Mouse (Mus musculus) hindbrain, embryonic 10.5 days (tissue): Measurements from ENCODE around the gene Nfs1. TPM values are rescaled to one million over a fixed set of nuclear protein-coding genes. Genes with fewer than 3 reads are reported as not detected.
"Not testable (repeated sequence)": the region's sequence is repeated elsewhere in the genome, so short reads cannot be mapped to it uniquely, and the experiment has no call there.

Source experiments
- DNase-seq: peaks from one replicate; pipeline ENCODE4 v3.0.0-alpha.2; 2017; ENCODE audit warnings: low spot score
- H3K27ac ChIP-seq: fragments of 300-500 bp; sonication (generic); 2 replicates; pipeline ENCODE4 v1.5.1; 2016; ENCODE audit warnings: mild to moderate bottlenecking, moderate library complexity
- H3K27me3 ChIP-seq: fragments of 300-500 bp; sonication (generic); 2 replicates; pipeline ENCODE4 v1.6.1; 2016; ENCODE audit warnings: mild to moderate bottlenecking; ENCODE audit not compliant: poor library complexity, insufficient read depth, severe bottlenecking
- H3K36me3 ChIP-seq: fragments of 300-500 bp; sonication (generic); 2 replicates; pipeline ENCODE4 v1.6.1; 2016; ENCODE audit warnings: mild to moderate bottlenecking, moderate library complexity
- H3K4me1 ChIP-seq: fragments of 300-500 bp; sonication (generic); replicated peaks from 2 replicates; pipeline ENCODE4 v1.6.1; 2016; ENCODE audit warnings: mild to moderate bottlenecking
- H3K4me3 ChIP-seq: fragments of 300-500 bp; sonication (generic); 2 replicates; pipeline ENCODE4 v1.5.1; 2016; ENCODE audit warnings: mild to moderate bottlenecking, moderate library complexity
- H3K9me3 ChIP-seq: fragments of 300-500 bp; sonication (generic); 2 replicates; pipeline ENCODE4 v1.6.1; 2016; ENCODE audit warnings: mild to moderate bottlenecking, moderate library complexity
- WGBS: fragments of 180-500 bp; shearing (Covaris S2); methylation state at CpG from one replicate; pipeline ENCODE4 v1.1.7; 2016; 5-methylcytosine and 5-hydroxymethylcytosine counted together
- polyA plus RNA-seq: library from polyadenylated mRNA; unstranded; fragments of >200 nt; fragmentation: Nextera tagmentation; extraction: Ambion mirVana; gene quantifications from 2 replicates; pipeline ENCODE4 v1.2.1, GENCODE M21; 2016

Gene Nfs1
- polyA plus RNA-seq, 1 experiment from 2014 or later: 41.6 TPM

- H3K36me3 ChIP-seq: peaks cover 55% of the 10 kb centered on the region
- 94% methylated on average over 5 of the region's 5 CpGs for WGBS
- DNase-seq: no peak
Observed at GRCm38 (mm10) chr2:156123731-156124130, 20.3 kb downstream of the Nfs1 start.

GRCm38 (mm10) chr2:156119566-156119965, 24.4 kb downstream of the Nfs1 start:
- H3K4me3 ChIP-seq: no peak overlapping the region

More at GRCm38 (mm10) chr2:156123731-156124130, 20.3 kb downstream of the Nfs1 start:
- no peaks in the 10 kb centered on the region for H3K9me3 ChIP-seq
- H3K4me1 ChIP-seq: no peaks in the 10 kb centered on the region
- H3K4me3 ChIP-seq: no peak overlapping the region
- H3K27me3 ChIP-seq: no peaks in the 10 kb centered on the region
- no peak overlapping the region for H3K27ac ChIP-seq

GRCm38 (mm10) chr2:156112080-156112423, 31.9 kb downstream of the Nfs1 start:
- H3K27ac ChIP-seq: peak overlapping the region; percentile 99
- H3K36me3 ChIP-seq: peaks cover 25% of the 10 kb centered on the region
- H3K4me1 ChIP-seq: peaks cover 15% of the 10 kb centered on the region
- not testable (repeated sequence) for H3K27me3 ChIP-seq, DNase-seq, H3K9me3 ChIP-seq
- H3K4me3 ChIP-seq: peak overlapping the region; percentile 90
- WGBS: 26% methylated on average over 5 of the region's 5 CpGs

More at GRCm38 (mm10) chr2:156119566-156119965, 24.4 kb downstream of the Nfs1 start:
- DNase-seq: no peak
- Histone ChIP-seq H3K9me3 (no peaks in the 10 kb centered on the region), H3K36me3 (peaks cover 17% of the 10 kb centered on the region), H3K4me1 (no peaks in the 10 kb centered on the region), H3K27me3 (no peaks in the 10 kb centered on the region), H3K27ac (no peak overlapping the region)

GRCm38 (mm10) chr2:156111358-156112079, 32.5 kb downstream of the Nfs1 start, which contains the start of the genes Cpne1 and Rbm12:
TSS of gene Cpne1 (minus strand) at chr2:156111965.
TSS of gene Rbm12 (minus strand) at chr2:156111978.
- Histone ChIP-seq H3K4me1 (peaks cover 15% of the 10 kb centered on the region), H3K36me3 (peaks cover 30% of the 10 kb centered on the region), H3K27ac (peak within 1 kb of the TSS; percentile 99), H3K27me3 (no peaks in the 10 kb centered on the region), H3K4me3 (peak within 1 kb of the TSS; percentile 90), H3K9me3 (no peaks in the 10 kb centered on the region)
- WGBS: under 1% methylated on average over 74 of the region's 74 CpGs
- peak; percentile 95 for DNase-seq

- peak overlapping the region; percentile 90 for H3K4me3 ChIP-seq
- peaks cover 38% of the 10 kb centered on the region for H3K36me3 ChIP-seq
- no peaks in the 10 kb centered on the region for H3K9me3 ChIP-seq
- DNase-seq: peak; percentile 57
- no peaks in the 10 kb centered on the region for H3K27me3 ChIP-seq
- H3K27ac ChIP-seq: peak overlapping the region; percentile 99
- H3K4me1 ChIP-seq: peaks cover 18% of the 10 kb centered on the region
- WGBS: 1% methylated on average over 16 of the region's 16 CpGs
Observed at GRCm38 (mm10) chr2:156110627-156111357, 33.2 kb downstream of the Nfs1 start.

- no peak for DNase-seq
- no peaks in the 10 kb centered on the region for H3K9me3 ChIP-seq
- peaks cover 72% of the 10 kb centered on the region for H3K36me3 ChIP-seq
- peaks cover 17% of the 10 kb centered on the region for H3K4me1 ChIP-seq
- no peaks in the 10 kb centered on the region for H3K27me3 ChIP-seq
- H3K27ac ChIP-seq: no peak overlapping the region
- WGBS: 91% methylated on average over 5 of the region's 5 CpGs
- H3K4me3 ChIP-seq: no peak overlapping the region
Observed at GRCm38 (mm10) chr2:156091926-156092325, 52.1 kb downstream of the Nfs1 start.

- H3K9me3 ChIP-seq: no peaks in the 10 kb centered on the region
- H3K27me3 ChIP-seq: no peaks in the 10 kb centered on the region
- WGBS: 81% methylated on average over 1 of the region's 1 CpGs
- no peak for DNase-seq
- H3K36me3 ChIP-seq: peaks cover 53% of the 10 kb centered on the region
- no peak overlapping the region for H3K27ac ChIP-seq
- peaks cover 17% of the 10 kb centered on the region for H3K4me1 ChIP-seq
- no peak overlapping the region for H3K4me3 ChIP-seq
Observed at GRCm38 (mm10) chr2:156089799-156090198, 54.2 kb downstream of the Nfs1 start.

DNA sequence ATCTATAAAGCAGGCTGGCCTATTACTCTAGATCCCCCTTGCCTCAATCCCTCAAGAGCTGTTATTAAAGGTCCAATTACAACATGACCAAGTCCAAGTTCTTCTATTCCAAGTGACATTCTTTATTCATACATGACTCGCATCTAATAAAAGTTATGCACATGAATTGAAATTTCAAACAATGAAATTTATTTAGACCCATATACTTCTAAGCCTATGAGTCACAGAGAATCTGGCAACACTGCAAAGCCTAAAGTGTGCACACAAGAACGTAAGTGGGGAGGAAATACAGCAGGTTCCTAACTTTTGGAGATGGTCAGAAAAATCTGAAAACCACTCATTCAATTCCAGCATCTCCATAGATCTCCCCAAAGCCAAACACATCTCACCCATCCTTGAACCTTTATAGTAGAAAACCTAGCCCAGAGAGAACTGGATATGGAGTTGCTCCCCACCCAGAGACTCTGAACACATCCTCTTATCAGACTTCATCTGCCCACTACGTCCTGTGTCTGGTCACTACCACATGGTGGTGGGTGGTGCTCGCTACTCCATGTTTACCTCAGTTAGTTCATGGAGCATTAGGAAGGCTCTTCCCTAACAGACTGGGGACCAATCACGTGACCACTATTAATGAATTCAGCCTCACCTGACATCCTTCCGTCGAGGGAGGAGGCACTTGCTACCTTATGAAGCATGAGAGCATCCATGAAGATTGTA, 56.4 kb downstream of the Nfs1 start:
- H3K9me3 ChIP-seq: no peaks in the 10 kb centered on the region
- DNase-seq: no peak
- H3K27ac ChIP-seq: no peak overlapping the region
- H3K4me3 ChIP-seq: no peak overlapping the region
- H3K27me3 ChIP-seq: no peaks in the 10 kb centered on the region
- peaks cover 38% of the 10 kb centered on the region for H3K36me3 ChIP-seq
- 89% methylated on average over 7 of the region's 7 CpGs for WGBS
- peaks cover 17% of the 10 kb centered on the region for H3K4me1 ChIP-seq

DNA sequence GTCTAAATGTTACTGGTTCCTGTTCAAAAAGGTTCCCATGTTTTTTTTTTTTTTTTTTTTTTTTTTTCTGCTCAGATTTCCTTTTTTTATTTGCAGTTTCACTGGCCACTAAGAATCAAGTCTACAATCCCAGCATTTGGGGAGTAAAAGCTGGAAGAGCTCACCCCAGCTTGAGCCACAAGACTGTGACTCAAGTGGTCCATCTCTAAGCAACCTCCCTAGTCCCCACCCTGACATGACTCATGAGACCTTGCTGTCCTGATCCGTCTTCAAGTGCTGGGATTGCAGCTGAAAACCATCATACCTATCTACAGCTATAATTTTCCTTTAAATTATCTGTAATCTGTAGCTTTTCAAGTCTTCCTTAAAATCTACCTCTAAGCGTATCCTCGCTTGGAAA, 59.4 kb downstream of the Nfs1 start:
- Histone ChIP-seq H3K27ac (no peak overlapping the region), H3K4me1 (peaks cover 2% of the 10 kb centered on the region; the same call in 1 of the 2 replicates), H3K9me3 (no peaks in the 10 kb centered on the region), H3K4me3 (no peak overlapping the region), H3K27me3 (no peaks in the 10 kb centered on the region), H3K36me3 (peaks cover 32% of the 10 kb centered on the region)
- no peak for DNase-seq
- WGBS: 97% methylated on average over 3 of the region's 3 CpGs

DNA sequence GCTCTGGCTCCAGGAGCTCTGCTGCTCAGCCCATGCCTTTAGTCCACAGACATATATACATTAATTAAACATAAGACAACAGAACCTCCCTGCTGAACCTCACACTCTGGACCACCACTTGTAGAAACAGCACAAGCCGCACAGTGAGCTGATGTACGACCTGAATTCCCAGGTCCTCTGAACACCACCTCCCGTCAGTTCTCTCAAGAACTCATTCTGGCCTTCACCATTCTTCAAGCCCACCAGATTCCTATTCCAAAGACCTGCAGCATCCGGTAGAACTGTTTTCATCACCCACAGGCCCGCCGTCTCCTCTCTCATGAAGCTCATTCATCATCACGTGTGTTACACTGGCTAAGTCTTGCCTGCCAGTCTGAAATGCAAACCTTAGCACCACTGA, 63.6 kb downstream of the Nfs1 start:
- no peaks in the 10 kb centered on the region for H3K27me3 ChIP-seq
- no peak overlapping the region for H3K4me3 ChIP-seq
- WGBS: 89% methylated on average over 7 of the region's 7 CpGs
- DNase-seq: no peak
- no peaks in the 10 kb centered on the region for H3K4me1 ChIP-seq
- no peaks in the 10 kb centered on the region for H3K9me3 ChIP-seq
- H3K36me3 ChIP-seq: peaks cover 50% of the 10 kb centered on the region
- no peak overlapping the region for H3K27ac ChIP-seq

DNA sequence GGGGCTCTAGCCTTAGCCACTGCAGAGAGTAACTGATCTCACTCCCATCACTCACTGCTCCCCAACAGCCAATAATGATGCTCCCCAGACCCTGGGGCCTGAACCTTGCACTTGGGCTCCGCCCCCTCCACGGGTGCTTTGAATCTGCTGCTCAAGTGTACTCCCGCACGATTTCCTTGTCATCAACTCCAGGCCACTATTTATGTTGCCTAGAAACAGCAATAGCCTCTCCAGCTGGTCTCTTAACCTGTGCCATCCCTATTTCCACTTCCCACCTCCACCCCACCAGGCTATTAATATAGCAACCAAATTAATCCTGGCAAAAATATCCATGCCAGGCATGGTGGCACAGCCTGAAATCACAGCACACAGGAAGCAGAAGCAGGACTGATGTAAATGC, 64.3 kb downstream of the Nfs1 start:
- Histone ChIP-seq H3K4me3 (no peak overlapping the region), H3K36me3 (peaks cover 58% of the 10 kb centered on the region), H3K4me1 (no peaks in the 10 kb centered on the region), H3K27ac (no peak overlapping the region), H3K27me3 (no peaks in the 10 kb centered on the region), H3K9me3 (no peaks in the 10 kb centered on the region)
- whole genome bisulfite sequencing: 63% methylated on average over 4 of the region's 4 CpGs
- DNase-seq: no peak

DNA sequence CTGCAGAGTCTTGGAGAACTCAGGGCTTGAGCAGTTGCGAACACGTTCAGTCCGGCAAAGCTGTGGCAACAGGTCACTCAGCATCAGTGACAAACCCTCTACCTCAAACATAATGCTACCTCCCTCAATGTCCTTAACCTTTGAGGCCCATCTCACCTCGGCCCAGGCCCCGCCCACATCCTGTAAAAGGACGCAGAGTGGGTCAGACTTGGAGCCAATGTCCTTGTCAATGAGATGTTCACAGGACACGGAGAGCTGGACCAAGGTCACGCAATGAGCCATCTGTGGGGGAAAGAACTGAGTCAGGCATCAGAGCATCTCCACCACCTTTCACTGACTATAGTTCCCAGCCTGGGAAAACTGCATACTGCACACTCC, 64.8 kb downstream of the Nfs1 start:
- no peak overlapping the region for H3K27ac ChIP-seq
- no peaks in the 10 kb centered on the region for H3K27me3 ChIP-seq
- peaks cover 63% of the 10 kb centered on the region for H3K36me3 ChIP-seq
- no peak overlapping the region for H3K4me3 ChIP-seq
- no peaks in the 10 kb centered on the region for H3K4me1 ChIP-seq
- no peaks in the 10 kb centered on the region for H3K9me3 ChIP-seq
- DNase-seq: no peak
- WGBS: 94% methylated on average over 8 of the region's 8 CpGs
